Mouse (Mus musculus) stomach, embryonic 15.5 days (tissue): ENCODE measurements around the gene Rfpl4. TPM values are rescaled to one million over a fixed set of nuclear protein-coding genes. Genes with fewer than 3 reads are reported as not detected.
"Not testable (repeated sequence)": the region's sequence is repeated elsewhere in the genome, so short reads cannot be mapped to it uniquely, and the experiment has no call there.

Experiments used
- ATAC-seq: fragments of 200-750 bp; cut with Nextera tagmentation; 2 replicates; pipeline ENCODE4 v1.8.0; 2017; ENCODE audit warnings: low read depth, moderate number of reproducible peaks, moderate TSS enrichment; ENCODE audit not compliant: insufficient read depth, low FRiP score
- H3K27ac ChIP-seq: fragments of 300-500 bp; sonication (generic); 2 replicates; pipeline ENCODE4 v1.5.1; 2015; ENCODE audit warnings: mild to moderate bottlenecking, inconsistent platforms
- H3K27me3 ChIP-seq: fragments of 300-500 bp; sonication (generic); replicated peaks from 2 replicates; pipeline ENCODE4 v1.6.1; 2015; ENCODE audit warnings: inconsistent platforms
- H3K36me3 ChIP-seq: fragments of 300-500 bp; sonication (generic); 2 replicates; pipeline ENCODE4 v1.6.1; 2015; ENCODE audit warnings: inconsistent platforms
- H3K4me1 ChIP-seq: fragments of 300-500 bp; sonication (generic); 2 replicates; pipeline ENCODE4 v1.6.1; 2015; ENCODE audit warnings: inconsistent platforms
- H3K4me2 ChIP-seq: fragments of 300-500 bp; sonication (generic); 2 replicates; pipeline ENCODE4 v1.6.1; 2015; ENCODE audit warnings: mild to moderate bottlenecking, inconsistent platforms
- H3K4me3 ChIP-seq: fragments of 300-500 bp; sonication (generic); replicated peaks from 2 replicates; pipeline ENCODE4 v1.5.1; 2015; ENCODE audit warnings: inconsistent platforms
- H3K9ac ChIP-seq: fragments of 300-500 bp; sonication (generic); 2 replicates; pipeline ENCODE4 v1.6.1; 2015; ENCODE audit warnings: inconsistent platforms
- H3K9me3 ChIP-seq: fragments of 300-500 bp; sonication (generic); 2 replicates; pipeline ENCODE4 v1.6.1; 2016; ENCODE audit warnings: inconsistent platforms
- WGBS: fragments of 180-500 bp; shearing (Covaris S2); methylation state at CpG from one replicate; pipeline ENCODE4 v1.1.7; 2015; 5-methylcytosine and 5-hydroxymethylcytosine counted together
- polyA plus RNA-seq: library from polyadenylated mRNA; unstranded; fragments of >200 nt; fragmentation: Nextera tagmentation; extraction: Ambion mirVana; gene quantifications from 2 replicates; pipeline ENCODE4 v1.2.1, GENCODE M21; 2015

The Rfpl4 gene
- polyA plus RNA-seq, 1 experiment from 2014 or later: not detected

DNA sequence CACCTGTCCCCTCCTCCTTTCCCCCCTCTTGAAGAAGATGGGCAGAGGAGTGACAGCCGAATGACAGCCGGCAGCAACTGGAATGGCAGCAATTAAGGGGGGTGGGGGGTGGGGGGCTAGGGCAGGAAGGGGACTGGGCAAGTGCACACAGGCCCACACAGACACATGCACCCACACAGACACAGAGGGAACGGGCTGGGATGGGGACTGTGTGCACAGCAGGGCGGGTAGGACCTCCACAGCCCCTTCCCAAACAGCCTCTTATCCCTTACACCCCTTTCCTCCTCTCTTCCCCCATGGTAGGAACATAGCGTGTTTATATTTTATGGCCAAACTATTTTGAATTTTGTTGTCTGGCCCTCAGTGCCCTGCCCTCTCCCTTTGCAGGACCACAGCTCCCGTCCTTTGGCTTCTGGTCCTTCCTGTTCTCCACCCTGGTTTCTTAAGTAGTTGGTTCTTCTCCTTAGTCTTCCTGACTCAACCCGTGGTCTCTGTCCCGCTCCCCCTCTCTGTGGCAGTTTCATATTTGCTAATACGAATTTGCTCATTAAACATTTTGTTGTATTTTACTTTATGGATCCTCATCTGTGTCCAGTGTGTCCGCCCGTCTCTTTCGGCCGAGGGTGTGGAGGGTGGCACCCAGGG, 37.3 kb downstream of the Rfpl4 start:
- Histone ChIP-seq H3K36me3 (peaks cover 45% of the 10 kb centered on the region), H3K4me1 (peaks cover 12% of the 10 kb centered on the region), H3K4me2 (peak overlapping the region; percentile 78), H3K4me3 (peak overlapping the region; percentile 86), H3K27ac (peak overlapping the region; percentile 95; the same call in 1 of the 2 replicates)
- peak; percentile 9; the same call in 1 of the 2 replicates for ATAC-seq
- not testable (repeated sequence) for H3K27me3 ChIP-seq, H3K9me3 ChIP-seq, H3K9ac ChIP-seq
- 42% methylated on average over 9 of the region's 13 CpGs for WGBS

GRCm38 (mm10) chr7:5076931-5077330, 39.8 kb downstream of the Rfpl4 start:
- H3K27me3 ChIP-seq: no peaks in the 10 kb centered on the region
- no peak overlapping the region for H3K27ac ChIP-seq
- no peak overlapping the region for H3K4me3 ChIP-seq
- 72% methylated on average over 2 of the region's 2 CpGs for WGBS
- H3K9me3 ChIP-seq: no peaks in the 10 kb centered on the region
- no peak for ATAC-seq
- H3K36me3 ChIP-seq: peaks cover 51% of the 10 kb centered on the region
- no peak overlapping the region for H3K4me2 ChIP-seq
- peaks cover 9% of the 10 kb centered on the region for H3K4me1 ChIP-seq
- H3K9ac ChIP-seq: no peak overlapping the region

- Histone ChIP-seq H3K9me3 (no peaks in the 10 kb centered on the region), H3K4me1 (no peaks in the 10 kb centered on the region), H3K27ac (no peak overlapping the region), H3K4me2 (no peak overlapping the region), H3K4me3 (no peak overlapping the region), H3K36me3 (peaks cover 68% of the 10 kb centered on the region), H3K27me3 (no peaks in the 10 kb centered on the region), H3K9ac (no peak overlapping the region)
- 97% methylated on average over 5 of the region's 5 CpGs for WGBS
- no peak for ATAC-seq
These were observed 41.8 kb downstream of the Rfpl4 start for GRCm38 (mm10) chr7:5074984-5075383.

GRCm38 (mm10) chr7:5073586-5073985, 43.2 kb downstream of the Rfpl4 start:
- Histone ChIP-seq H3K36me3 (peaks cover 78% of the 10 kb centered on the region), H3K9ac (no peak overlapping the region), H3K27ac (no peak overlapping the region), H3K27me3 (no peaks in the 10 kb centered on the region), H3K9me3 (no peaks in the 10 kb centered on the region), H3K4me2 (no peak overlapping the region), H3K4me1 (no peaks in the 10 kb centered on the region), H3K4me3 (no peak overlapping the region)
- ATAC-seq: no peak
- WGBS: 69% methylated on average over 1 of the region's 1 CpGs

GRCm38 (mm10) chr7:5064886-5065285, 51.9 kb downstream of the Rfpl4 start:
- Histone ChIP-seq H3K27ac (no peak overlapping the region), H3K4me1 (peaks cover 30% of the 10 kb centered on the region), H3K9ac (no peak overlapping the region), H3K27me3 (no peaks in the 10 kb centered on the region), H3K36me3 (peaks cover 32% of the 10 kb centered on the region), H3K9me3 (no peaks in the 10 kb centered on the region), H3K4me2 (no peak overlapping the region), H3K4me3 (no peak overlapping the region)
- ATAC-seq: no peak
- 87% methylated on average over 6 of the region's 6 CpGs for WGBS

DNA sequence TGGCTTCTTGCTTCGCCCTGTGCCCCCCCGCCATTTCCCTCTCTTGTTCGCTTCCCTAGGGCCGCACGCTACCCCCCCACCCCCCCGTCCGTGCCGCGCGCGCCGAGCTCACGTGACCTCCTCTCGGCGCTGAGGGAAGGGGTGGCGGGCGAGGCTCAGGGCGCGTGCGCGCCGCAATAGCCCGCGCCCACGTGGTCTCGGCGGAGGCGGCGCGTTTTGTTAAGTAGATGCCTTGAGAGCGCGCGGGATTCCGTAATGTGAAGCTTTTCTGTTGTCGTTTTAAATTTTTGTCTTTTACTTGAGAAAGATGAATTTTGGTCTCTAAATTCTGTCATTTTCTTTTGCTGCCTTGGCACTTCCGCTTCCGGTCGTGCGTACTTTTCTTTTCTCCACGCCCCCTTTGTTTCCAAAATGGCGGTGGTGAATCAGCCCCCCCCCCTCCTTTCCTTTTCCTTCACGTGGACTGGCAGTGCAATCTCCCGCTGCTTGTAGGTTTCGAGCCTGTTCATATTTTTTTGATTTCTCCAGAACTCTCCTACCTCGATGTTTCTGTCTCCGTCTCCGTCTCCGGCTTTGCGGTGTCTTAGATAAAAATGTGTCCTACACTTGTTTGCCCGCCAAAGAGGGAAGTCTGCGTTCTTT, 54.3 kb downstream of the Rfpl4 start:
- H3K4me2 ChIP-seq: peak overlapping the region; percentile 64
- H3K9ac ChIP-seq: peak overlapping the region; percentile 56
- H3K36me3 ChIP-seq: peaks cover 10% of the 10 kb centered on the region; the same call in 1 of the 2 replicates
- H3K27ac ChIP-seq: peak overlapping the region; percentile 100
- peak overlapping the region; percentile 56 for H3K4me3 ChIP-seq
- no peaks in the 10 kb centered on the region for H3K9me3 ChIP-seq
- peak; percentile 49 for ATAC-seq
- H3K4me1 ChIP-seq: peaks cover 34% of the 10 kb centered on the region
- peaks cover 11% of the 10 kb centered on the region for H3K27me3 ChIP-seq
- WGBS: under 1% methylated on average over 47 of the region's 51 CpGs

GRCm38 (mm10) chr7:5061774-5062359, 54.9 kb downstream of the Rfpl4 start, which contains the start of gene U2af2:
U2af2 (plus strand) TSS chr7:5062143.
- Histone ChIP-seq H3K27me3 (peaks cover 17% of the 10 kb centered on the region), H3K4me3 (peak within 1 kb of the TSS; percentile 56), H3K36me3 (peaks cover 4% of the 10 kb centered on the region; the same call in 1 of the 2 replicates), H3K9ac (peak within 1 kb of the TSS; percentile 87), H3K4me1 (peaks cover 39% of the 10 kb centered on the region), H3K27ac (peak within 1 kb of the TSS; percentile 100), H3K9me3 (no peaks in the 10 kb centered on the region), H3K4me2 (peak within 1 kb of the TSS; percentile 75)
- ATAC-seq: peak; percentile 79
- WGBS: under 1% methylated on average over 63 of the region's 65 CpGs

GRCm38 (mm10) chr7:5060944-5061773, 55.6 kb downstream of the Rfpl4 start:
- Histone ChIP-seq H3K27me3 (peaks cover 22% of the 10 kb centered on the region), H3K4me2 (peak overlapping the region; percentile 75), H3K9ac (peak overlapping the region; percentile 87), H3K9me3 (no peaks in the 10 kb centered on the region), H3K4me3 (peak overlapping the region; percentile 56), H3K4me1 (peaks cover 37% of the 10 kb centered on the region), H3K36me3 (no peaks in the 10 kb centered on the region; the same call in 1 of the 2 replicates), H3K27ac (peak overlapping the region; percentile 100)
- WGBS: under 1% methylated on average over 60 of the region's 60 CpGs
- ATAC-seq: peak; percentile 90

GRCm38 (mm10) chr7:5060239-5060731, 56.5 kb downstream of the Rfpl4 start:
- WGBS: 2% methylated on average over 27 of the region's 27 CpGs
- no peak for ATAC-seq
- peak overlapping the region; percentile 100 for H3K27ac ChIP-seq

More at GRCm38 (mm10) chr7:5060239-5060731, 56.5 kb downstream of the Rfpl4 start:
- H3K36me3 ChIP-seq: no peaks in the 10 kb centered on the region
- peak overlapping the region; percentile 40; the same call in 1 of the 2 replicates for H3K9ac ChIP-seq
- H3K27me3 ChIP-seq: peaks cover 30% of the 10 kb centered on the region
- H3K4me1 ChIP-seq: peaks cover 32% of the 10 kb centered on the region
- peak overlapping the region; percentile 56 for H3K4me3 ChIP-seq
- H3K9me3 ChIP-seq: no peaks in the 10 kb centered on the region
- peak overlapping the region; percentile 75 for H3K4me2 ChIP-seq
